Mouse (Mus musculus) myocyte (in vitro differentiated cells): ENCODE results near the gene Ly6g6f.

Experiments
- CEBPB ChIP-seq: IDR thresholded peaks from 2 replicates; pipeline ENCODE4 v1.6.1; 2011; ENCODE audit warnings: mild to moderate bottlenecking, moderate library complexity; ENCODE audit not compliant: poor library complexity, insufficient read depth, severe bottlenecking
- MYOD1 ChIP-seq, 3 experiments: IDR thresholded peaks; one replicate each; pipeline ENCODE4 v1.6.1; 2011; ENCODE audit warnings: control low read depth in 2 of 3, low read depth in 2 of 3, mild to moderate bottlenecking in 2 of 3, moderate library complexity in 1 of 3; ENCODE audit not compliant: insufficient read length in 2 of 3, control insufficient read depth in 1 of 3
- MYOG ChIP-seq, 3 experiments: IDR thresholded peaks; one replicate each; pipeline ENCODE4 v1.6.1; 2011; ENCODE audit warnings: control low read depth in 2 of 3, low read depth in 2 of 3, mild to moderate bottlenecking in 2 of 3; ENCODE audit not compliant: insufficient read length in 2 of 3, control insufficient read depth in 1 of 3, insufficient read depth in 1 of 3
- POLR2A ChIP-seq: IDR thresholded peaks from one replicate; pipeline ENCODE4 v1.6.1; 2011; ENCODE audit warnings: low read depth, mild to moderate bottlenecking, control low read depth, moderate library complexity; ENCODE audit not compliant: insufficient read length
- SRF ChIP-seq: IDR thresholded peaks from one replicate; pipeline ENCODE4 v1.6.1; 2011; ENCODE audit warnings: low read depth; ENCODE audit not compliant: control insufficient read depth, insufficient read length
- TCF12 ChIP-seq: IDR thresholded peaks from one replicate; pipeline ENCODE4 v1.6.1; 2011; ENCODE audit warnings: mild to moderate bottlenecking, control low read depth; ENCODE audit not compliant: poor library complexity, insufficient read depth, severe bottlenecking
- USF1 ChIP-seq: IDR thresholded peaks from one replicate; pipeline ENCODE4 v1.6.1; 2011; ENCODE audit warnings: low read depth, mild to moderate bottlenecking, control low read depth, moderate library complexity

DNA sequence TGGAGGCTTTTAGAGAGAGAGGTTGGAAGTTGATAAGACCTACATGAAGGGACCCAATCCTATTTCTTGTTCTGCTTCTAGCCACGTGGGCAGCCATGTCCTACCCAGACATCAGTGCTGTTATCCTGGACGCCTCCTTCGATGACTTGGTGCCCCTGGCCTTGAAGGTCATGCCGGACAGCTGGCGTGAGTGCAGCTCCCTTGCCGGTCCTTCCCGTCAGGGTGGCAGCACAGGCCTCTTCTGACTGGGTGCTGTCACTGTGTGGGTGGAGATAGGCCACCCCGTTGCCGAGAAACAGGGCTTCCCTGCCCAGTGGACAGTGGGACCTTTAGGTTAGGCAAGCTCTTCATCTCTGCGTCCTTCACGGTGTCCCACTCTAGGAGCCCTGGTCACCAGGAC, 15.8 kb upstream of the Ly6g6f start:
- no peak for TF ChIP-seq SRF
- no peak for TF ChIP-seq POLR2A
- TF ChIP-seq CEBPB = no peak
- no peak for TF ChIP-seq USF1
- TF ChIP-seq MYOD1 (IDR thresholded peaks at IDR 0.05; ENCODE audit: control insufficient read depth in 1 of 3, insufficient read length in 2 of 3, low read depth in 2 of 3) = no peak
- TF ChIP-seq TCF12 = no peak
- no peak for TF ChIP-seq MYOG (IDR thresholded peaks at IDR 0.05; ENCODE audit: control insufficient read depth in 1 of 3, insufficient read depth in 1 of 3, insufficient read length in 2 of 3, low read depth in 2 of 3)
